Mouse (Mus musculus) liver, embryonic 14.5 days (tissue): ENCODE results near the gene Helz. TPM values are rescaled to one million over a fixed set of nuclear protein-coding genes. Genes with fewer than 3 reads are reported as not detected.

Experiments used
- ATAC-seq: fragments of 200-750 bp; cut with Nextera tagmentation; 2 replicates; pipeline ENCODE4 v1.8.0; 2017; ENCODE audit warnings: moderate number of reproducible peaks, mild to moderate bottlenecking, moderate library complexity; ENCODE audit not compliant: insufficient read depth
- DNase-seq, 3 experiments: peaks; one replicate each; pipeline ENCODE4 v3.0.0-alpha.2; 2012 to 2013; ENCODE audit warnings: low read depth in 3 of 3, low spot score in 3 of 3
- H3K27ac ChIP-seq: fragments of 300-500 bp; sonication (generic); 2 replicates; pipeline ENCODE4 v1.5.1; 2014; ENCODE audit warnings: moderate library complexity, mild to moderate bottlenecking, control low read depth, inconsistent platforms
- H3K27me3 ChIP-seq: fragments of 300-500 bp; sonication (generic); 2 replicates; pipeline ENCODE4 v1.6.1; 2014; ENCODE audit warnings: mild to moderate bottlenecking, low read length, moderate library complexity; ENCODE audit not compliant: control insufficient read depth, insufficient read depth
- H3K36me3 ChIP-seq: fragments of 300-500 bp; sonication (generic); replicated peaks from 2 replicates; pipeline ENCODE4 v1.6.1; 2014; ENCODE audit warnings: low read depth; ENCODE audit not compliant: control insufficient read depth, insufficient read depth
- H3K4me1 ChIP-seq, 2 experiments: fragments of 200-500 bp in 1 of 2; fragments of 300-500 bp in 1 of 2; sonication (generic) in 1 of 2; replicated peaks; 2 replicates each; pipeline ENCODE4 v1.6.1; 2012 to 2014; ENCODE audit warnings: antibody characterized with exemption in 1 of 2, inconsistent platforms in 1 of 2, low read length in 1 of 2; ENCODE audit not compliant: control insufficient read depth in 2 of 2, insufficient read depth in 2 of 2
- H3K4me2 ChIP-seq: fragments of 300-500 bp; sonication (generic); 2 replicates; pipeline ENCODE4 v1.6.1; 2014; ENCODE audit warnings: low read depth, mild to moderate bottlenecking, control low read depth, moderate library complexity
- H3K4me3 ChIP-seq, 2 experiments: fragments of 200-500 bp in 1 of 2; fragments of 300-500 bp in 1 of 2; sonication (generic) in 1 of 2; 2 replicates each; pipeline ENCODE4 v1.5.1; 2012 to 2014; ENCODE audit warnings: low read depth in 2 of 2, low read length in 2 of 2, mild to moderate bottlenecking in 2 of 2, control low read depth in 1 of 2, inconsistent platforms in 1 of 2, moderate library complexity in 1 of 2; ENCODE audit not compliant: insufficient read depth in 1 of 2
- H3K9ac ChIP-seq: fragments of 300-500 bp; sonication (generic); replicated peaks from 2 replicates; pipeline ENCODE4 v1.6.1; 2014; ENCODE audit warnings: mild to moderate bottlenecking, control low read depth, moderate library complexity
- H3K9me3 ChIP-seq: fragments of 300-500 bp; sonication (generic); 2 replicates; pipeline ENCODE4 v1.6.1; 2016; ENCODE audit warnings: low read length, mixed read lengths; ENCODE audit not compliant: control insufficient read depth
- CTCF ChIP-seq: IDR thresholded peaks from 2 replicates; pipeline ENCODE4 v1.5.1; 2016; ENCODE audit warnings: antibody characterized with exemption, low read depth, control low read depth
- EP300 ChIP-seq: IDR thresholded peaks from 2 replicates; pipeline ENCODE4 v1.6.1; 2016; ENCODE audit warnings: antibody characterized with exemption, low read depth
- WGBS: fragments of 180-500 bp; shearing (Covaris S2); extraction: QIAGEN DNeasy Blood & Tissue Kit; methylation state at CpG from one replicate; pipeline ENCODE4 v1.1.7; 2014; ENCODE audit not compliant: insufficient replicate concordance; 5-methylcytosine and 5-hydroxymethylcytosine counted together
- polyA plus RNA-seq, 2 experiments: library from polyadenylated mRNA; depleted of rRNA in 1 of 2; stranded (reverse) in 1 of 2; unstranded in 1 of 2; fragments of >200 nt; fragmentation: Nextera tagmentation in 1 of 2; extraction: Ambion mirVana in 1 of 2; gene quantifications; 2 replicates each; pipeline versions ENCODE4 v1.2.1 to v1.2.3; 2012 to 2014

Helz gene
- polyA plus RNA-seq, 2 experiments, result 3.0 to 5.6 TPM

DNA sequence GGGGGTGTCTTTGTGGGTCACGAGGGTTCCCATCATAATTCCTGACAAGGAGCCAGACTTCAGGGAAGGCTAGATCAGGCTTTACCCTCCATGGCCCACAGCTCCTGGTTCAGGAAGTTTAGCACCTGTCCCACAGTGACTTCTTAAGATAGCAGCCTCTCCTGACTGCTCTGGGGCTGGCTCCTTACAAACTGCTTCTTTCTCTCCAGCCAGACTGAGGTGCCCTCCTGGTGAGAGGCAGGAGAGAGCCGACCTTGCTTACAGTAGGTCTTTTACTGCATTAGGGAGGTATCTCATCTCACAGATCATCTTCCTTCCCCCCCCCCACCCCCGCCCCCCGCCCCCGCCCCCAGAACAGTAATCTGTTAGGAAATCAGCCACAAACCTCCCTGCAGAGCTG lies 15.5 kb upstream of the Helz start:
- no peak for ATAC-seq
- no peak overlapping the region for H3K4me3 ChIP-seq
- H3K27ac ChIP-seq, result no peak overlapping the region
- DNase-seq, result no peak
- TF ChIP-seq EP300, result no peak
- no peak for TF ChIP-seq CTCF
- no peak overlapping the region for H3K9ac ChIP-seq
- H3K4me1 ChIP-seq, result peaks cover 2 to 11% of the 10 kb centered on the region in 2 experiments; a peak in 2 of 4 replicates
- no peaks in the 10 kb centered on the region for H3K36me3 ChIP-seq
- no peak overlapping the region for H3K4me2 ChIP-seq
- no peaks in the 10 kb centered on the region for H3K9me3 ChIP-seq
- H3K27me3 ChIP-seq, result no peaks in the 10 kb centered on the region
- 10% methylated on average over 5 of the region's 5 CpGs for WGBS

DNA sequence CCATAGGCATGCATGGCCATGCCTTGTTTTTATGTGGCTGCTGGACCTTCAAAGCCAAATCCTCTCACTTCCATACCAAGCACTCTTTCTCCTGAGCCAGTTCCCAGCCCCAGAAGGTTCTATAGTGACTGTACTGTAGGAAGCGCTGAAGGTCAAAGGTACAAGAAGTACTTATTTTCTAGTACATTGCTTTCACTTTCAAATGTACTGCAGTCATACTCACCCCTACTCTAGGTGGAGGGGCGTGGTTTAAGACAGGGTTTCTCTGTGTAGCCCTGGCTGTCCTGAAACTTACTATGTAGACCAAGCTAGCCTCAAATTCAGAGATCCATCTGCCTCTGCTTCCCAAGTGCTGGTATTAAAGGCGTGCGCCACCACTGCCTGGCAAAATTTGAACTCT lies 8.7 kb upstream of the Helz start:
- Histone ChIP-seq H3K36me3 (no peaks in the 10 kb centered on the region), H3K4me3 (no peak overlapping the region), H3K4me2 (no peak overlapping the region), H3K9me3 (no peaks in the 10 kb centered on the region), H3K27me3 (no peaks in the 10 kb centered on the region), H3K9ac (no peak overlapping the region), H3K27ac (no peak overlapping the region), H3K4me1 (no peaks in the 10 kb centered on the region)
- no peak for DNase-seq
- ATAC-seq, result no peak
- TF ChIP-seq EP300, result no peak
- TF ChIP-seq CTCF, result no peak
- WGBS, result 73% methylated on average over 4 of the region's 4 CpGs

DNA sequence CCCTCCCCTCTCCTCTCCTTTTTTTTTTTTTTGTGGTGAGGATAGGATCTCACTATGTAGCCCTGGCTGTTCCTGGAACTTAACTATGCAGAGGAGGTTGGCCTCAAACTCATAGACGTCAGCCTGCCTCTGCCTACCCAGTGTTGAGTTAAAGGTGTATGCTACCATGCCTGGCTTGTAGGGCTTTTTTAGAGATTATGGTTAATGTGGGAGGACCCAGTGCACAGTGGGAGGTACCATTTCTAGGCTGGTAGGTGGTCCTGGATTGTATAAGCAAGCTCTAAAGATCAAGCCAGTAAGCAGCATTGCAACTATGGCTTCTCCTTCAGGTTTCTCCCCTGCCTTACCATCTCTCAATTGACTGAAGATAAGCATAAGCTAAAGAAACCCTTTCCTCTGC lies 7.4 kb upstream of the Helz start:
- Histone ChIP-seq H3K27me3 (no peaks in the 10 kb centered on the region), H3K4me3 (no peak overlapping the region), H3K9ac (no peak overlapping the region), H3K4me2 (no peak overlapping the region), H3K9me3 (no peaks in the 10 kb centered on the region), H3K4me1 (no peaks in the 10 kb centered on the region), H3K36me3 (no peaks in the 10 kb centered on the region), H3K27ac (no peak overlapping the region)
- WGBS, result 23% methylated on average over 1 of the region's 1 CpGs
- ATAC-seq (no peak), DNase-seq (no peak)
- TF ChIP-seq CTCF (no peak), EP300 (no peak)

DNA sequence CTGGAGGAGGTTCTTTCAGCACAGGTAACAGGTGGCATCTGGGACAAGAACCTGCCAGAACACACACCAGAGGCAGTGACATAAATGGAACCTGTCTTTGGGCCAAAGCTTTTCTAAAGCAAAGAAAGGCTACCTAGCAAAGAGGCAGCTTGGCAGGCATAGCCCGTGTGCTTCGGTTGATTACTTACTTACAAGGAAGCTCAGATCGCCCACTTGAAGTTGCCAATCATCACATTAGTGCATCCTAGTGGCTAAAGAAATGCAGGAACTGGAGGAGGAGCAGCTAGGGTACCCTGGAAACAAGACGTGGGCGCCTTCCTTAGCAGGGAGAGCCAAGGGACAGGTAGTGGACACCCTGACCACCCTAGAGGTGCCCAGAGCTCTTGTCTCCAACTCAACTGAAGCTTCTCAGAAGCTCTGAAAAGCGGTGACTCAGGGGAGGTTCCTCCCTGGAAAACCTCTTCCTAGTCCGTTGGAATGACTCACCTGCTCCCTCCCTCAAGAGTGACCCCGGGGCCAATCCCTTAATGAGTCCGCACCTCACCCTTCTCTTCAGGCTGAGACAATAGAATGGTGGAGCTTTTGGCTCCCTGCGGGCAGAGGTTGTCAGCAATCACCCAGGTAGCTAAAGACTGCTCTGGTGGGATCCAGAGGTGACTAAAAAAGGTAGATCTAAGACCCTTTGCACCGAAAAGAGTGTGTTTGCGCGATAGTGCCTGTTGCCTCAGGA lies 1.8 kb upstream of the Helz start:
- no peak overlapping the region for H3K4me3 ChIP-seq
- ATAC-seq, result no peak
- H3K4me2 ChIP-seq, result peak overlapping the region; percentile 97; the same call in 1 of the 2 replicates

DNA sequence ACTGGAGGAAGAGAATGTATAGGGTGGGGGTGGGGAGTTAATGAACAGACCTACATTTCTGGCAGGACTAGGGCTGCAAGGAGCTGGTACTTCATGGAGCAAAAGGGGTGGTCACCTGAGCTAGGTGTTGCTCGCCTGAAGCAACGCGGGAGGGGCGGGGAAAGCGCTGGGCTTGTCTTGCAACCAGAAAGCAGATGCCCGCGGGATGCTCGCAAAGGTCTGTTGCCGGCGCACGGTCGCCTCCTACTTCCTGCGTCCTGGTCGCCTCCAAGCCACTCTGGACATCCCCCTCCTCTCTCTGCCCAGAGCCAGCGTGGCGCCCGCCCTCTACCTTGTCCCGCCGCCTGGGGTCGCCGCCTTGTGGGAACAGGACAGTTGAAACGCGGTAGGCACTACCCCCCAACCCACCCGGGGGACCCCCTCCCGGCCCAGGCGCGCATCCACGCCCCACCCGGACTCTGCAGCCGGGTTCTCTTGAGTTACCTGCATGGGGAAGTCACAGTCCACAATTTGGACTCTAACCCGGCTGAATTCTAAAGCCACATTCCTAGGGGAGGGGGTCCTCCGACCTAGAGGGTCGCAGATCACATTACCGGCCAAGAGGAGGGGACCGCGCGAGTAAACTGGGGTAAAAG lies 946 bp upstream of the Helz start:
- TF ChIP-seq CTCF (peak; percentile 24; the same call in 1 of the 2 replicates), EP300 (no peak)
- no peak for ATAC-seq

More for the DNA sequence above, 1.8 kb upstream of the Helz start:
- no peaks in the 10 kb centered on the region for H3K9me3 ChIP-seq
- DNase-seq, result no peak
- H3K9ac ChIP-seq, result no peak overlapping the region
- no peaks in the 10 kb centered on the region; the same call in 1 of the 2 replicates for H3K36me3 ChIP-seq
- TF ChIP-seq CTCF (no peak), EP300 (no peak)
- peaks cover 0 to 2% of the 10 kb centered on the region in 2 experiments for H3K4me1 ChIP-seq
- H3K27ac ChIP-seq, result no peak overlapping the region
- H3K27me3 ChIP-seq, result peaks cover 19% of the 10 kb centered on the region
- 41% methylated on average over 13 of the region's 13 CpGs for WGBS

More for the DNA sequence above, 946 bp upstream of the Helz start:
- Histone ChIP-seq H3K9me3 (no peaks in the 10 kb centered on the region), H3K27ac (no peak overlapping the region), H3K4me2 (peak overlapping the region; percentile 97), H3K27me3 (peaks cover 19% of the 10 kb centered on the region), H3K4me3 (peak overlapping the region; percentile 92 to 97), H3K36me3 (no peaks in the 10 kb centered on the region; the same call in 1 of the 2 replicates), H3K9ac (peak overlapping the region; percentile 92), H3K4me1 (peaks cover 0 to 7% of the 10 kb centered on the region in 2 experiments)
- under 1% methylated on average over 37 of the region's 37 CpGs for WGBS
- DNase-seq, result no peak
